Mouse (Mus musculus) erythroblast, embryonic 14.5 days (primary cell): ENCODE data around the gene Zranb2.

Experiments
- GATA1 ChIP-seq: IDR thresholded peaks from 2 replicates; pipeline ENCODE4 v1.6.1; 2012; ENCODE audit warnings: low read length, inconsistent platforms, mixed read lengths
- TAL1 ChIP-seq: IDR thresholded peaks from 3 replicates; pipeline ENCODE4 v1.6.1; 2012; ENCODE audit warnings: low read length, inconsistent platforms, mixed read lengths

DNA sequence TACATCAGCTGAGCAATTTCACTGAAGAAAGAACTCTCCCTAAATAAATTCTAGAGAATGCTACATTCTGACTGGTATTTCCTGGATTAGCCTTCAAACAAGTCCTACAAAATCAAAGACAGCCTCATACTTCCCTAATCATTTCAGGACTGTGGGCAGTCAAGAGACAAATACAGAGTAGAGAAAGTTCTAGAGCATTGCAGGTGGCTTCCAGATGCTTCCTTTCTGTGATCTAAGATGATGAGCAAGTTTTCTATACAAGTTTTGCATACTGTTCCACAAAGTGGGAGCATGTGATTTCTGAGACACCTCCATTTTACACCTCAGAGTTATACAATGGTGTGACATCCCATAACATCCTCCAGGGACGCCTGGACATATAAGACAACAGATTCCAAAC, 10.1 kb upstream of the Zranb2 start:
- TF ChIP-seq TAL1 (no peak), GATA1 (no peak)
